Mouse (Mus musculus) brain, adult 10 weeks (tissue): Measurements from ENCODE around the gene Dact1. TPM values are rescaled to one million over a fixed set of nuclear protein-coding genes. Genes with fewer than 3 reads are reported as not detected.

Experiments
- polyA plus RNA-seq: library from polyadenylated mRNA; stranded (reverse); fragments of 350-450 nt; fragmentation: Illumina TruSeq; extraction: RNeasy Lipid Tissue Mini Kit (QIAGEN cat#74804); gene quantifications from one replicate; pipeline ENCODE4 v1.2.3, GENCODE M21; 2015; ENCODE audit warnings: low read depth, low replicate concordance

Dact1 gene
- 4.7 TPM for polyA plus RNA-seq

DNA sequence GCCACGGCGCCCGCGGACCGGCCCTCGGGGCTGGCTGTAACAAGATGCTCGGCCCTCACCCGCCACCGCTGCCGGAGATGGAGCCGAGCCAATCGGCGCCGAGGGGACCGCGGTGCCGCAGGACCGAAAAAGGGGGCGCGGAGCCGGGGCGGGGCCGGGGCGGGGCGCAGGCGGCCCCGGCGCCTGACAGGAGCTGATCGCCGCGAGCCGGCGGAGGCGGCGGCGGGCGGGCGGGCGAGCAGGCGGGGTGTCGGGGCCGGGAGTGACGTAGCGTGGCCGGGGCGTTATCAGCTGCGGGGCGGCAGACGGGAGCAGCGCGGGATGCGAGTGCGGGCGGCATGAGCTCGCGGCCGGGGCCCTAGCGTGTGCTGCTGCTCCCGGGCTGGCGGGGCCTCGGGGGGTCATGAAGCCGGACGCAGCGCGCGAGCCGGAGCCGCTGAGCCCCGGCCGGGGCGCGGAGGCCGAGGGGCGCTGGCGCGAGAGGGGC is at the start of gene Dact1:
Dact1 (plus strand) TSS at position 304 of the 487 bp plus-strand sequence.

Other genes starting within 250 kb of the Dact1 start
- not detected for gene Tomm20l, start 198.5 kb upstream of the Dact1 start, polyA plus RNA-seq
- gene Timm9, start 173.2 kb upstream of the Dact1 start, polyA plus RNA-seq = 116 TPM
- 3.5 TPM for gene 2700049A03Rik, start 173.0 kb upstream of the Dact1 start, polyA plus RNA-seq